Mouse (Mus musculus) embryo, embryonic 10.5 days (tissue): ENCODE results near the gene Acaa1b.
A peak's percentile ranks its signal among the peaks of the same experiment; 100 is the strongest.

ENCODE experiments used
- DNase-seq: peaks from one replicate; pipeline ENCODE4 v3.0.0-alpha.2; 2015; ENCODE audit warnings: low spot score

Acaa1b gene

GRCm38 (mm10) chr9:119143372-119143771 is 13.5 kb downstream of the Acaa1b start:
- no peak for DNase-seq

GRCm38 (mm10) chr9:119142066-119142465 is 14.8 kb downstream of the Acaa1b start:
- DNase-seq, result no peak

DNA sequence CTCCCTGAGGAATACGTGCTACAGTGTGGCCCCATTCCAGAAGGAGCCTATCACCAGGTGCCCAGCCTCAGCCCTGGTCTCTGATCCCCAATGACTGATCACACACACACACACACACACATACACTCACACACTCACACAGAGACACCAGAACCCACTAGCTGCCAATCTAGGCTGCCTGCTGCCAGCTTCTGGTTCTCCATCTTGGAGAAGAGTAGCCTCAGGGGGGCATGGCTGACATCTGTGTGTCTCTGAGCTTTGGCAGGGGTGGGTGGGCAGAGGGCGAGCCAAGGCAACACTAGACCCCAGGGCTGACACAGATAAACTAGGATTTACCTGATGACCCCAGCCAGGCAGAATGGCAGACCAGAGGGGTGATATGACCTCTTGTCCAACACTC is 18.1 kb downstream of the Acaa1b start:
- DNase-seq, result no peak

DNA sequence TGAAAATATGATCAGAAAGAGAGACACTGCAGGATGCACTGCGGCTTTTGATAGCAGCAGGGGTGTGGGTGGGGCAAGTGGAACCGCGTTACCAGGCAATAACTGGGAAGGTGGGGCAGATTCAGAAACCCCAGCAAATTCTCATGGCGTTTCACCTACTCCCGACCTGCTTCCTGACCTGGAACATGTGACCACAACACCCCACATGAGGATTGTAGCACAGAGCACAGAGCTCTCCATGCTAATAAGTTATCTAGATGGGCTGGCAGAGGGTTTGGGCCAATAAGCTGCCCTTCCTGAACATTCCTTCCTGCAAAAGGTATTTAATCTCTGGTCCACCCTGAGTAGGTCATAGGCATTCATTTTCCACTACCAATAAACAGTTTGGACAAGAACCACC is 26.2 kb downstream of the Acaa1b start:
- no peak for DNase-seq

- DNase-seq, result no peak
These were observed 28.3 kb downstream of the Acaa1b start for GRCm38 (mm10) chr9:119128436-119129181.

- no peak for DNase-seq
These were observed 34.1 kb downstream of the Acaa1b start for GRCm38 (mm10) chr9:119122596-119123369.

DNA sequence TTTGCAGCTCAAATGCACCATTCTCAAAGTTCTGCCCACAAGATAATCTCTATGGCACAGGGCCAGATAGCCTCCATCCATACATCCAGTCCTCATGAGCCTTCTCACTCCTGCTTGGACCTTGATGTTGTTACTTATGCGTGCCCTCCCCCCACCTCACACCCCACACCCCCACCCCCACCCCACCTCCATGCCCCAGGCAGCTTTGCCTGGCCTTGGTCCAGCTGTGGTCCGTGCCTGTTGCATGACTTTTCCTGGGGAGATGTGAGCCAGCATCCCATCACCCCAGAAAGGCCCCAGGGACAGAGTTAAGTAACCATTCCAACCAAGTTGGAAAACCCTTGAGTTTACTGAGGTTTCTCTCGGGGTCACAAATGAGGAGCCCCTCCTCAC is 36.7 kb downstream of the Acaa1b start:
- no peak for DNase-seq

DNA sequence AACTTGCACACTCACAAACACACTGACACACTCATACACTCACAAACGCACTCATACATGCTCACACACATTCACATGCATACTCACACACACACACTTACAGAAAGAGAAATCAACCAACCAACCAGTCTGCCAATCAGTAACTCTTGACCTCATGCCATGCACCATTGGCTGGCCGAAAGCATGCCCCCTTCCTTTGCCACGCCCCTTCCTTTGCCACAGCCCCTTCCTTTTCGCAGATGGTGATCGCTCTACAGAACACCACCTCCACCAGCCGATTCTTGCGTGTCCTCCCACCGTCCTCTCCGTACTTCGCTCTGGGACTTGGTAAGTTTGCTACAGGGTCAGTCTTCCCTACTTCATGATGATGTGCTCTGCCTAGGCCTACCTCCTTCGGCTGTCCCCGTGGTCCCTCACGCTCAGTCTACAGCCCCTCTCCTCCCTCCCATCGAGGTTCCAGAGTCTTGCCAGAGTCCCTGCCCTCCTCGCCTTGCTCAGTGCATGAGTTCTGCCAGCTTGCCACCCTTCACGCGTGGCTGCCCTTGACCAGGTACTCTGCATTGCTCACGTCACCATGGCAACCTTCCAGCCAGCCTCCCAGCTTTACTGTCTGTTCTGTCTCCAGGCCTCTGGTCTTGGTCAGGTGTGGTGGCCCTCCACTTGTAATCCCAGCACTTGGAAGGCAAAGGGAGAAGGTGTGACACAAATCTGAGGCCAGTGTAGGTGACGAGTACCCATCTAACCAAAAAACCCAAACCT is 37.3 kb downstream of the Acaa1b start:
- DNase-seq, result no peak

- no peak for DNase-seq
These were observed 42.0 kb downstream of the Acaa1b start for GRCm38 (mm10) chr9:119114911-119115310.

GRCm38 (mm10) chr9:119110640-119111039 is 46.3 kb downstream of the Acaa1b start:
- peak; percentile 58 for DNase-seq

DNA sequence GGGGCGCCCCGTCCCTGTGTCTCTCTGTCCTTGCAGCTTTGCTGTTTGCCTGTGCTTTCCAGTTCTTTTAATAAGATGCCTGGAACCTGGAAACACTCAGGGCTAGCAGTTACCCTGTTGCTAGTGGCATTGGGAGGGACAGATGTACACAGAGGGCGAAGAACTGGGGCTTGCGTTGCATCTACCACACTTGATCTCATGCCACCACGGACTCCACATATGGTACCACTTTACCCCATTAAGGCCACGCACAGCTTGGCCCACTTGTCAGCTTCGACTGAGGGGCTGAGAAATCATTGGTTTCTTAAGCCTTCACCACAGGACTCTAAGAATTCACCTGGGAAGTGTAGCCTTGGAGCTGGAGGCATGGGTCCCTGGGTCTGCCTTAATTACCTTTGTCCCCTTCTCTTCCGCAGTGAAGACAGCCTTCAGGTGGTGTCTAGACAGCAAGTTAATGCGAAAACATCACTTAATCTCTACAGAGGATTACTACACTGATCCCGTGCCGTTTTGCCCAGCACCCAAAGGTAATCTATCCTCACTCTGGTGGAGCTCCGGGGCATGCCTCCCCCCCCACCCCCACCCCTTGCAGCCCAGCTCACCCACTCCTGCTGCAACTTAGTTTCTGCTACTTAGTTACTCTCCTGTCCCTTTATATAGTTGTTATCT is 47.1 kb downstream of the Acaa1b start:
- DNase-seq, result peak; percentile 26

- DNase-seq, result peak; percentile 59
These were observed 49.3 kb downstream of the Acaa1b start for GRCm38 (mm10) chr9:119107566-119107965.

DNA sequence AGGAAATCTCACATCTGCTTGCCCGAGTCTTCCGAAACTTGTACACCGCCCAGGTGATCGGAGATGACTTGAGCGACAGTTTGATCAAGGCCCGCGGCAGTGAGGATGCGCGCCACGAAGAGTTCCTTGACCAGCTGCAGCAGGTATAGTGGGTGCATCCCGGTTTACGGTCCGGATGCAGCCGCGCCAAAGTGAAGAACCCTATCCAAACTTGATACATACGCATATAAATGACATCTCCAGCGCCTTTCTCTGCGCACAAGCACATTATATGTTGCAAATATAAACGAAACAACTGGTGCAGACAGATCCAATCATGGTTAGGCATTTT is 54.1 kb downstream of the Acaa1b start:
- DNase-seq, result no peak

DNA sequence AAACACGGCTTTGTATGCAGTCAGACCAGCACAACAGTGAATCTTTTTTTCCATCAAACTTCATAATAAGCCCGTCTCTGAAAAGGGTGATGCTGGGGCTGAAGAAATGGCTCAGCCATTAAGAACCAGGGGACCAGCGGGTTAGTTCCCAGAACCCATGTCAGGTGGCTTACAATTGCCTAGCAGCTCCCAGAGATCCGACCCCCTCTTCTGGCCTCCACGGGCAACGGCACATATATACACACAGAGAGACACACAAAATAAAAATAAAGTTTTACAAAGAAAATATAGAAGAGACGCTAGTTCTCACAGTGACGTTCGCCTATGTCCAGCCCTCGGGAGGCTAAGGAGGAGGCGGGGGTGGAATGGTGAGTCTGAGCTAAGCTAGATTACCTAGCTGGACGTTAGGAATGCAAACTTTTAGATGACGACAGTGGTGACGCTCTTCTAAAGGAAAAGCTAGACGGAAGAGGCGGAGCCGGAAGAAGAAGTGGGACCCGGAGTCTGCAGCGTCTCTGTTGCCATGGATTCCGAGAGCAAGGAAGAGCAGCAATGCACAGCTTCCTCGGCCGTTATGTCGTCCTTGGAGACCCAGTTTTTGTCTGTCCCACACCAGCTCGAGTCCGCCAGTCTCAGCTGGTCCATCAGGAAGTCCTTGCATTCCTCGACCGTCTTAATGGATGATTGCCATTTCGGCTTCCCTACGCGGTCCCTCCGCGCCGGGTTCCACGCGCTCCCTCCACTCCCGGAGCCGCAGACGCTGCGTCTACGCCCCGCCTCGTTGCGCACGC is 54.7 kb downstream of the Acaa1b start, which contains the start of gene Dlec1:
Dlec1 (plus strand) TSS at position 487 of the 791 bp plus-strand sequence.
- DNase-seq, result peak; percentile 96

DNA sequence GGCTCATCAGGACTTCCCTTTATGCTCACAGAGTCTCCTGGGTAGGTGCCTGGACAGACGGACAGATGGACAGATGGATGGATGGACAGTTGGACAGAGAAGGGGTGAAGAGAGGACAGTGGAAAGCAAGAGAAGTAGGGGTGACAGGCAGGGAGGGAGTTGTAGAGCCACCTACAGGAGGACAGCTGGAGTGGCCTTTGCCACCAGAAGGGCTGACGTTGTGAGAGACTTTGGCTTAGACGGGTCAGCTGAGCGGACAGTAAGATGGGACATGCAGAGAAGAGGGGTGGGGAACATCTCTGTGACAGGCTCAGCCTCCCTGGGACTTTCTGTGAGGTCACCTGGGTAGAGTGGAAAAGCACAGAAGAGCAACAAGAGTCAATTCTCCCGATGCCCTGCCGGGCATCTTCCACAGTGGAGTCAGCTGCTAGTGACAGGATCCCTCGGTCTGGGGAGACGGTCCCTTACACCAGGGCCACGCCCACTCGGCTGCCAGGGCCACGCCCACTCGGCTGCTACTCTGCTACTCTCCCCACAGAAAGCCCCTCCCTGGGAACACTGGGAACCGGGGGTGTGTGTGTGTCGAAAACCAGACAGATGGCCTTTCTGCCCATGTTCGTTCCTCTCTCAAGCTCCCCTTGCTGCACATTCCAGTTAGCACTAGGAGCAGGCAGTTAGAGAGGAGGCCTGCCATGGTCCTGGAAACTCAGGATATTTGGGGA is 56.6 kb downstream of the Acaa1b start:
- DNase-seq, result no peak
